Mouse (Mus musculus) embryonic facial prominence, embryonic 14.5 days (tissue): ENCODE measurements around the gene Ralgapa1. TPM values are rescaled to one million over a fixed set of nuclear protein-coding genes. Genes with fewer than 3 reads are reported as not detected.

Experiments used
- ATAC-seq: fragments of 200-750 bp; cut with Nextera tagmentation; 2 replicates; pipeline ENCODE4 v1.8.0; 2017; ENCODE audit warnings: low read depth, moderate number of reproducible peaks, moderate TSS enrichment
- DNase-seq: peaks from one replicate; pipeline ENCODE4 v3.0.0-alpha.2; 2015; ENCODE audit warnings: low spot score
- H3K27ac ChIP-seq: fragments of 300-500 bp; sonication (generic); replicated peaks from 2 replicates; pipeline ENCODE4 v1.5.1; 2014; ENCODE audit warnings: low read depth, mild to moderate bottlenecking, low read length, moderate library complexity
- H3K27me3 ChIP-seq: fragments of 300-500 bp; sonication (generic); replicated peaks from 2 replicates; pipeline ENCODE4 v1.6.1; 2014; ENCODE audit warnings: low read length; ENCODE audit not compliant: control insufficient read depth, insufficient read depth
- H3K36me3 ChIP-seq: fragments of 300-500 bp; sonication (generic); 2 replicates; pipeline ENCODE4 v1.6.1; 2014; ENCODE audit warnings: low read length, mixed read lengths; ENCODE audit not compliant: control insufficient read depth, insufficient read depth
- H3K4me1 ChIP-seq: fragments of 300-500 bp; sonication (generic); 2 replicates; pipeline ENCODE4 v1.6.1; 2014; ENCODE audit warnings: antibody characterized with exemption, low read length; ENCODE audit not compliant: control insufficient read depth, insufficient read depth
- H3K4me2 ChIP-seq: fragments of 300-500 bp; sonication (generic); 2 replicates; pipeline ENCODE4 v1.6.1; 2014; ENCODE audit warnings: low read depth, mild to moderate bottlenecking, low read length, moderate library complexity, mixed read lengths
- H3K4me3 ChIP-seq: fragments of 300-500 bp; sonication (generic); 2 replicates; pipeline ENCODE4 v1.5.1; 2014; ENCODE audit warnings: low read depth, mild to moderate bottlenecking, low read length
- H3K9ac ChIP-seq: fragments of 300-500 bp; sonication (generic); 2 replicates; pipeline ENCODE4 v1.6.1; 2014; ENCODE audit warnings: low read depth, mild to moderate bottlenecking, low read length, moderate library complexity, mixed read lengths
- H3K9me3 ChIP-seq: fragments of 300-500 bp; sonication (generic); 2 replicates; pipeline ENCODE4 v1.6.1; 2016; ENCODE audit warnings: low read length; ENCODE audit not compliant: control insufficient read depth
- WGBS: fragments of 180-500 bp; shearing (Covaris S2); extraction: QIAGEN DNeasy Blood & Tissue Kit; methylation state at CpG from one replicate; pipeline ENCODE4 v1.1.7; 2014; 5-methylcytosine and 5-hydroxymethylcytosine counted together
- polyA plus RNA-seq: library from polyadenylated mRNA; unstranded; fragments of >200 nt; fragmentation: Nextera tagmentation; extraction: Ambion mirVana; gene quantifications from 2 replicates; pipeline ENCODE4 v1.2.1, GENCODE M21; 2014

Gene Ralgapa1
- 20.8 and 21.5 TPM in 2 replicates for polyA plus RNA-seq

GRCm38 (mm10) chr12:55820661-55821314, at the start of gene Ralgapa1:
TSS of gene Ralgapa1 (minus strand) at chr12:55821167.
- under 1% methylated on average over 39 of the region's 78 CpGs for WGBS
- H3K4me2 ChIP-seq = peak within 1 kb of the TSS; percentile 70
- peaks cover 8% of the 10 kb centered on the region for H3K4me1 ChIP-seq
- no peaks in the 10 kb centered on the region for H3K36me3 ChIP-seq
- no peaks in the 10 kb centered on the region for H3K27me3 ChIP-seq
- peak within 1 kb of the TSS; percentile 88 for H3K9ac ChIP-seq
- peak; percentile 97 for ATAC-seq
- peak; percentile 97 for DNase-seq
- peak within 1 kb of the TSS; percentile 96 for H3K27ac ChIP-seq
- peak within 1 kb of the TSS; percentile 91 for H3K4me3 ChIP-seq
- H3K9me3 ChIP-seq = no peaks in the 10 kb centered on the region

DNA sequence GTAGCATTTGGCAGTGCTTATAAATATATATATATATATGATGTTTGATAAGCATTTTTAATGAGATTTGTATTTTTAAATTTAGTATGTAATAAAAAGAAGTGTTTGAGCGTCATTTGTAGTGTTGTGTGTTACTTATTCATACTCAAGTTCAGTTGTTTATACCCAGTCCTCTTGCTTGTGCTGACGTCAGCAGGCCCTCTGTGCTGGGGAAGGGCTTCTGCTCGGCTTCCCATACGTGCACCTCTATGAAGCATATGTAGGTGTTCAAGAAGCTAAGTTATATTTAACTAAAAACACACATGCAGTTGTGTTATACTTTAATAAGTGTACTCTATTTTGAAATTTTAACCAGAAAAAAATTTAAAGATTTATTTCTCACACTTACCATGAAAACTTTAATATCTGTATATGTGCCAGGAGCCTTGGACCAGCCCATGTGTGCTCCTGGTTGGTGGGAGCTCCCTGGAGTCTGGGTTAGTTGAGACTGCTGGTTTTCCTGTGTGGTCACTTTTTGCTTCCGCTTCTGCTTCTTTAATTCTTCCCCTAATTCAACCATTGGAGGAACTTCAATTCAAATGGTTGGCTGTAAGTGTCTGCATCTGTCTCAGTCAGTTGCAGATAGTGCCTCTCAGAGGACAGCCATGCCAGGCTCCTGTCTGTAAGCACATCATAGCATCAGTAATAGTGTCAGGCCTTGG, 48.8 kb upstream of the Ralgapa1 start:
- Histone ChIP-seq H3K9me3 (peaks cover 11% of the 10 kb centered on the region; the same call in 1 of the 2 replicates), H3K27me3 (no peaks in the 10 kb centered on the region), H3K4me1 (no peaks in the 10 kb centered on the region), H3K9ac (no peak overlapping the region), H3K27ac (no peak overlapping the region), H3K4me3 (no peak overlapping the region), H3K4me2 (no peak overlapping the region), H3K36me3 (peaks cover 65% of the 10 kb centered on the region)
- WGBS = 92% methylated on average over 5 of the region's 5 CpGs
- DNase-seq (no peak), ATAC-seq (no peak)

- Histone ChIP-seq H3K27me3 (no peaks in the 10 kb centered on the region), H3K9me3 (peaks cover 11% of the 10 kb centered on the region; the same call in 1 of the 2 replicates), H3K9ac (no peak overlapping the region), H3K4me3 (no peak overlapping the region), H3K36me3 (peaks cover 81% of the 10 kb centered on the region), H3K4me1 (no peaks in the 10 kb centered on the region), H3K4me2 (no peak overlapping the region), H3K27ac (no peak overlapping the region)
- ATAC-seq (no peak), DNase-seq (no peak)
- WGBS = 96% methylated on average over 4 of the region's 4 CpGs
Observed at GRCm38 (mm10) chr12:55867738-55868137, 46.8 kb upstream of the Ralgapa1 start.

GRCm38 (mm10) chr12:55860631-55861030, 39.7 kb upstream of the Ralgapa1 start:
- Histone ChIP-seq H3K4me2 (no peak overlapping the region), H3K4me3 (no peak overlapping the region), H3K27ac (no peak overlapping the region), H3K9me3 (peaks cover 13% of the 10 kb centered on the region; the same call in 1 of the 2 replicates), H3K27me3 (no peaks in the 10 kb centered on the region), H3K9ac (no peak overlapping the region), H3K36me3 (peaks cover 74% of the 10 kb centered on the region), H3K4me1 (no peaks in the 10 kb centered on the region)
- 86% methylated on average over 7 of the region's 7 CpGs for WGBS
- DNase-seq (no peak), ATAC-seq (no peak)

GRCm38 (mm10) chr12:55859409-55860349, 38.7 kb upstream of the Ralgapa1 start:
- Histone ChIP-seq H3K27ac (no peak overlapping the region), H3K27me3 (no peaks in the 10 kb centered on the region), H3K9me3 (peaks cover 19% of the 10 kb centered on the region; the same call in 1 of the 2 replicates), H3K36me3 (peaks cover 76% of the 10 kb centered on the region), H3K4me1 (no peaks in the 10 kb centered on the region), H3K4me2 (no peak overlapping the region), H3K9ac (no peak overlapping the region), H3K4me3 (no peak overlapping the region)
- WGBS = 87% methylated on average over 17 of the region's 17 CpGs
- DNase-seq (no peak), ATAC-seq (no peak)

DNA sequence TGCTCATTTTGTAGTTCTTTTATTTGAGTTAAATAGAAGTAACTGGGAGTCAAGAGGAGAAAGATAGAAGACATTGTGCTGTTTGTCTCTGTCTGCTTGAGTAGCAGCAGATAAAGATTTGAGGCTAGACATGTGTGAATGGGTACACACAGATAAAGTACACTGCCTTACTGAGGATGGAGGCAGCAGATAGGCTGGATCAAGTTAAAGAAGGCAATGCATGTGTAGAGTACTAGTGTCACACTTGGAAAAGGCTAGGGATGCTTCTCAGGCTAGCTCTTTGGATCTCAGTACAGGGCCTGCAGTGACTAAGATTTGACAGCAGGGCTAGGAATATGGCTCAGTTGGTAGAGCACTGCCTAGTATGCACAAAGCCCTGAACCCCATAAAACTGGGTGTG, 29.7 kb upstream of the Ralgapa1 start:
- peaks cover 11% of the 10 kb centered on the region; the same call in 1 of the 2 replicates for H3K9me3 ChIP-seq
- H3K36me3 ChIP-seq = peaks cover 61% of the 10 kb centered on the region

DNA sequence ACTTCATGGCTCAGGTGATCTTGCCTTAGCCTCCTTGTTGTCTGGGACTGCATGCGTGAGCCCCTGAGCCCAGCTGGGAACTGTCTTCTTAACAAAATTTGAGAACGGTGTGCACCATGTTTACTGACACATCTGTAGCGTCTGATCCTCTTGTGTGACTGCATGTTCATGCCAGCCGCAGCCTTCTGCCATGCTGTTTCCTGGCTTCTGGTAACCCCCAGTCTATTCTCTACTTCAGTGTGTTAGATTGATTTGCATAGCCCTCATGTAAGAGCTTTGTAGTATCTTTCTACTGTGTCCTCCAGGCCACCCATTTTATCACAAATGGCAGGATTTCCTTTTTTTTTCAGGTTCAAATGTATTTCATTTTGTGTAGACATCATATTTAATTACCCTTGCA, 26.9 kb upstream of the Ralgapa1 start:
- ATAC-seq = no peak
- H3K4me2 ChIP-seq = no peak overlapping the region
- no peaks in the 10 kb centered on the region for H3K4me1 ChIP-seq
- DNase-seq = no peak
- no peak overlapping the region for H3K4me3 ChIP-seq
- no peak overlapping the region for H3K9ac ChIP-seq
- 97% methylated on average over 4 of the region's 4 CpGs for WGBS
- no peaks in the 10 kb centered on the region for H3K27me3 ChIP-seq
- no peak overlapping the region for H3K27ac ChIP-seq
- 0 out of 2 replicates have a peak, but pooled peaks cover 5% of the 10 kb centered on the region for H3K9me3 ChIP-seq
- H3K36me3 ChIP-seq = peaks cover 60% of the 10 kb centered on the region

More for the DNA sequence above, 29.7 kb upstream of the Ralgapa1 start:
- Histone ChIP-seq H3K27ac (no peak overlapping the region), H3K4me1 (no peaks in the 10 kb centered on the region), H3K4me2 (no peak overlapping the region), H3K27me3 (no peaks in the 10 kb centered on the region), H3K9ac (no peak overlapping the region), H3K4me3 (no peak overlapping the region)
- no peak for DNase-seq
- no peak for ATAC-seq

- ATAC-seq = no peak
Observed at GRCm38 (mm10) chr12:55846741-55847140, 25.8 kb upstream of the Ralgapa1 start.

More at GRCm38 (mm10) chr12:55846741-55847140, 25.8 kb upstream of the Ralgapa1 start:
- Histone ChIP-seq H3K4me3 (no peak overlapping the region), H3K27me3 (no peaks in the 10 kb centered on the region), H3K9ac (no peak overlapping the region), H3K4me1 (no peaks in the 10 kb centered on the region), H3K4me2 (no peak overlapping the region), H3K36me3 (peaks cover 66% of the 10 kb centered on the region), H3K27ac (no peak overlapping the region), H3K9me3 (0 out of 2 replicates have a peak, but pooled peaks cover 5% of the 10 kb centered on the region)
- peak; percentile 10 for DNase-seq
- 74% methylated on average over 1 of the region's 1 CpGs for WGBS
